Mouse (Mus musculus) hindbrain, postnatal 0 days (tissue): ENCODE data around the gene Dtx2. TPM values are rescaled to one million over a fixed set of nuclear protein-coding genes. Genes with fewer than 3 reads are reported as not detected.

Experiments
- ATAC-seq: fragments of 200-750 bp; cut with Nextera tagmentation; 2 replicates; pipeline ENCODE4 v1.8.0; 2017; ENCODE audit warnings: mild to moderate bottlenecking, moderate TSS enrichment, moderate library complexity
- DNase-seq: peaks from one replicate; pipeline ENCODE4 v3.0.0-alpha.2; 2015; ENCODE audit warnings: low spot score
- H3K27ac ChIP-seq: fragments of 300-500 bp; sonication (generic); 2 replicates; pipeline ENCODE4 v1.5.1; 2014; ENCODE audit warnings: mild to moderate bottlenecking
- H3K27me3 ChIP-seq: fragments of 300-500 bp; sonication (generic); 2 replicates; pipeline ENCODE4 v1.6.1; 2014; ENCODE audit warnings: low read length, mixed read lengths; ENCODE audit not compliant: insufficient read depth
- H3K36me3 ChIP-seq: fragments of 300-500 bp; sonication (generic); 2 replicates; pipeline ENCODE4 v1.6.1; 2014; ENCODE audit warnings: low read length, mixed read lengths; ENCODE audit not compliant: insufficient read depth
- H3K4me1 ChIP-seq: fragments of 300-500 bp; sonication (generic); 2 replicates; pipeline ENCODE4 v1.6.1; 2014; ENCODE audit warnings: antibody characterized with exemption, low read length, mixed read lengths; ENCODE audit not compliant: insufficient read depth
- H3K4me2 ChIP-seq: fragments of 300-500 bp; sonication (generic); 2 replicates; pipeline ENCODE4 v1.6.1; 2014; ENCODE audit warnings: low read depth, mild to moderate bottlenecking, low read length, moderate library complexity, mixed read lengths
- H3K4me3 ChIP-seq: fragments of 300-500 bp; sonication (generic); 2 replicates; pipeline ENCODE4 v1.5.1; 2014; ENCODE audit warnings: low read length
- H3K9ac ChIP-seq: fragments of 300-500 bp; sonication (generic); replicated peaks from 2 replicates; pipeline ENCODE4 v1.6.1; 2014; ENCODE audit warnings: mild to moderate bottlenecking, low read length, moderate library complexity, mixed read lengths
- H3K9me3 ChIP-seq: fragments of 300-500 bp; sonication (generic); 2 replicates; pipeline ENCODE4 v1.6.1; 2016; ENCODE audit warnings: low read length, mixed read lengths
- CTCF ChIP-seq: IDR thresholded peaks from 2 replicates; pipeline ENCODE4 v1.5.1; 2016; ENCODE audit warnings: antibody characterized with exemption, control low read depth, low read depth
- WGBS: fragments of 180-500 bp; shearing (Covaris S2); extraction: QIAGEN DNeasy Blood & Tissue Kit; methylation state at CpG from one replicate; pipeline ENCODE4 v1.1.7; 2014; 5-methylcytosine and 5-hydroxymethylcytosine counted together
- polyA plus RNA-seq: library from polyadenylated mRNA; unstranded; fragments of >200 nt; fragmentation: Nextera tagmentation; extraction: Ambion mirVana; gene quantifications from 2 replicates; pipeline ENCODE4 v1.2.1, GENCODE M21; 2015
- total RNA-seq: library from RNA; depleted of rRNA; stranded (reverse); fragments of >200 nt; gene quantifications from 2 replicates; pipeline ENCODE4 v1.2.3, GENCODE M21; 2014

Dtx2 gene
- total and polyA plus RNA-seq, 2 experiments from 2014 or later, result 17.4 to 28.6 TPM

- 79% methylated on average over 9 of the region's 9 CpGs for WGBS
Measured at GRCm38 (mm10) chr5:135956300-135957206, 38.0 kb upstream of the Dtx2 start.

GRCm38 (mm10) chr5:135957207-135957974, 37.2 kb upstream of the Dtx2 start:
- TF ChIP-seq CTCF, result 0 out of 2 replicates have a peak, but pooled peaks have one; percentile 1
- Histone ChIP-seq H3K27me3 (no peaks in the 10 kb centered on the region), H3K9ac (peak overlapping the region; percentile 2; the same call in 1 of the 2 replicates), H3K4me1 (peaks cover 6% of the 10 kb centered on the region; the same call in 1 of the 2 replicates), H3K9me3 (no peaks in the 10 kb centered on the region), H3K27ac (peak overlapping the region; percentile 69), H3K36me3 (no peaks in the 10 kb centered on the region), H3K4me2 (peak overlapping the region; percentile 49), H3K4me3 (peak overlapping the region; percentile 32)
- DNase-seq (peak; percentile 96), ATAC-seq (peak; percentile 78)
- WGBS, result 6% methylated on average over 28 of the region's 28 CpGs

More at GRCm38 (mm10) chr5:135956300-135957206, 38.0 kb upstream of the Dtx2 start:
- no peak for DNase-seq
- peak overlapping the region; percentile 32 for H3K4me3 ChIP-seq
- H3K27me3 ChIP-seq, result no peaks in the 10 kb centered on the region
- peak overlapping the region; percentile 49 for H3K4me2 ChIP-seq
- no peak for TF ChIP-seq CTCF
- ATAC-seq, result no peak
- peak overlapping the region; percentile 69 for H3K27ac ChIP-seq
- peak overlapping the region; percentile 2; the same call in 1 of the 2 replicates for H3K9ac ChIP-seq
- no peaks in the 10 kb centered on the region for H3K36me3 ChIP-seq
- no peaks in the 10 kb centered on the region for H3K9me3 ChIP-seq
- no peaks in the 10 kb centered on the region for H3K4me1 ChIP-seq

GRCm38 (mm10) chr5:135958367-135958766, 36.2 kb upstream of the Dtx2 start:
- Histone ChIP-seq H3K9me3 (no peaks in the 10 kb centered on the region), H3K36me3 (no peaks in the 10 kb centered on the region), H3K4me2 (peak overlapping the region; percentile 49), H3K27ac (peak overlapping the region; percentile 69; the same call in 1 of the 2 replicates), H3K9ac (no peak overlapping the region), H3K27me3 (no peaks in the 10 kb centered on the region), H3K4me3 (no peak overlapping the region), H3K4me1 (peaks cover 6% of the 10 kb centered on the region; the same call in 1 of the 2 replicates)
- no peak for TF ChIP-seq CTCF
- DNase-seq, result no peak
- 86% methylated on average over 4 of the region's 4 CpGs for WGBS
- ATAC-seq, result no peak

DNA sequence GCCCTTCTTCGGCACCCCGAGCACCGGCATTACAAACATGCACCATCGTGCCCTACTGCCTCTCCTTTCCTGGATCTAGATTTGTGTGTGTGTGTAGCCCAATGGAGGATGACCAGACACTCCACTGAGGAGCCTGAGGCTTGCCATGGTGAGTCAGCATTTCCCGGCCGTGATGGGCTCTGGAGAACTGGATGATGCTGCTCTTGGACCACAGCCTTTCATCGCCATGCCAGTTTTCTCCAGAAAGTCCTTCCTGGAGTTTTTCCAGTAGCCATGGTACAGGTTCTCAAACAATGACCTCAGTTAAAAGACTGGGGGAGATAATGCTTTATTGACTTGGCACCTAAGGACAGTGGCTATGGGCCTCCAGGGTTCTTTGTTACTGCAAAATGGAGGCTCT, 34.7 kb upstream of the Dtx2 start:
- no peak for TF ChIP-seq CTCF
- Histone ChIP-seq H3K36me3 (no peaks in the 10 kb centered on the region), H3K4me1 (peaks cover 6% of the 10 kb centered on the region; the same call in 1 of the 2 replicates), H3K9ac (no peak overlapping the region), H3K27me3 (no peaks in the 10 kb centered on the region), H3K9me3 (no peaks in the 10 kb centered on the region), H3K4me2 (no peak overlapping the region), H3K4me3 (no peak overlapping the region), H3K27ac (no peak overlapping the region)
- ATAC-seq, result no peak
- no peak for DNase-seq
- WGBS, result 89% methylated on average over 7 of the region's 7 CpGs

DNA sequence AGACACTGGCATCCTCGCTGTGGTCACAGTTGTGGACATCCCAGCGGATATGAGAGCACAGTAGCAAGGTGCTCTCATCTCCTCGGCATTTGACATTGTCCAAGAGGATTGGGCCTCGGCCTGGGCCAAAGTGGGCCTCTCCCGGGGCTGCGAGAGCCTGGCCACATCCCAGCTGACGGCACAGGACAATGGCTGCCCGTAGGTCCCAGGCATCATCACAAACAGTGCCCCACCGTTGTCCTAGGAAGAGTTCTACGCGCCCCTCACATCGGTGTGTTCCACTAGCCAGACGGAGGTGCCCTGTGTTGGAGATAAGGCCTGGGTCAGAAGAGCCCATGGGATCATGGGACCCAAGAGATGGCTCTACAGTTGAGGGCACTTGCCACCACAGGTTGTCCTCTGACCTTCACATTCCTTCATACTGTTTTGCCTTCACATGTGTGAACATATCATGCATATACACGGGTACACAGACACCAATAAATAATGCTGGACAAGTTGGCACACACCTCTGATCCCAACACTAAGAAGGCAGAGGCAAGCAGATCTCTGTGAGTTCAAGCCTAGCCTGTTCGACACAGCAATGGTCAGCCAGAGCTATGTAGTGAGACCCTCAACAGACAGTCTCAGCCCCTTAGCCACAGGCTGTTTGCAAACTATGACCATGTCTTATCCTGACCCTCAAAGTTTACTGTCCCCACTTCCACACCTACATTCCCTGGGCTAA, 33.5 kb upstream of the Dtx2 start:
- WGBS, result 96% methylated on average over 15 of the region's 15 CpGs
- no peak for DNase-seq

GRCm38 (mm10) chr5:135962125-135962491, 32.5 kb upstream of the Dtx2 start:
- Histone ChIP-seq H3K4me3 (peak overlapping the region; percentile 56), H3K9ac (peak overlapping the region; percentile 90), H3K9me3 (no peaks in the 10 kb centered on the region), H3K27ac (peak overlapping the region; percentile 97), H3K4me2 (peak overlapping the region; percentile 90), H3K4me1 (peaks cover 6% of the 10 kb centered on the region; the same call in 1 of the 2 replicates), H3K36me3 (no peaks in the 10 kb centered on the region), H3K27me3 (no peaks in the 10 kb centered on the region)
- DNase-seq (no peak), ATAC-seq (no peak)
- TF ChIP-seq CTCF, result no peak; the same call in 1 of the 2 replicates
- WGBS, result under 1% methylated on average over 11 of the region's 11 CpGs

More for the DNA sequence above, 33.5 kb upstream of the Dtx2 start:
- Histone ChIP-seq H3K27me3 (no peaks in the 10 kb centered on the region), H3K4me2 (no peak overlapping the region), H3K27ac (peak overlapping the region; percentile 97; the same call in 1 of the 2 replicates), H3K4me3 (no peak overlapping the region), H3K9ac (no peak overlapping the region), H3K9me3 (no peaks in the 10 kb centered on the region), H3K4me1 (peaks cover 6% of the 10 kb centered on the region; the same call in 1 of the 2 replicates), H3K36me3 (no peaks in the 10 kb centered on the region)
- ATAC-seq, result no peak
- no peak for TF ChIP-seq CTCF
